Mouse (Mus musculus): ENCODE measurements around the gene Rcsd1.

The Rcsd1 gene

GRCm38 (mm10) chr1:165717711-165718542, 8.4 kb upstream of the Rcsd1 start:
- DNase-seq (ENCODE audit: low spot score), result peak; percentile 38

GRCm38 (mm10) chr1:165716426-165716825, 6.9 kb upstream of the Rcsd1 start:
- no peak for DNase-seq (ENCODE audit: low spot score)

GRCm38 (mm10) chr1:165713798-165714197, 4.2 kb upstream of the Rcsd1 start:
- no peak for DNase-seq (ENCODE audit: low spot score)

DNA sequence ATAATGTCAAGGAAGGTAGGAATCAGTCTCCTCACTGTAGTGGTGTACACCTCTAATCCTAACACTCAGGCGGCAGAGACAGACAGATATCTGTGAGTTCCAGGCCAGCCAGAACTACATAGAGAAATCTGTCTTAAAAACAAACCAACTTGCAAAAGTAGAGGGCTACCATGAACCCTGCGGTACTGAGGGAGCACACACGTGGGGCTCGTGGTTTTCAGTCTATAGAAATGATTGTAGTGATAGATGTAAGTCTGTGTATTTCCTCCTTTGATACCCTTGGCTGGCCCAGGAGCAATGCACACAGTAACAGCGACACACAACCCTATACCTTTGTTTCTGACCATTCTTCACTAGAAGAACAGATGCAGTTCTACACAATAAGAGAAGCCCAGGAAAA, 2.4 kb upstream of the Rcsd1 start:
- DNase-seq (ENCODE audit: low spot score), result no peak

- DNase-seq (ENCODE audit: low spot score), result no peak
Measured at GRCm38 (mm10) chr1:165708686-165709380, 724 bp downstream of the Rcsd1 start.

GRCm38 (mm10) chr1:165707640-165708322, 1.8 kb downstream of the Rcsd1 start:
- DNase-seq (ENCODE audit: low spot score), result peak; percentile 77

GRCm38 (mm10) chr1:165707241-165707639, 2.3 kb downstream of the Rcsd1 start:
- no peak for DNase-seq (ENCODE audit: low spot score)

GRCm38 (mm10) chr1:165706492-165706891, 3.1 kb downstream of the Rcsd1 start:
- no peak for DNase-seq (ENCODE audit: low spot score)

DNA sequence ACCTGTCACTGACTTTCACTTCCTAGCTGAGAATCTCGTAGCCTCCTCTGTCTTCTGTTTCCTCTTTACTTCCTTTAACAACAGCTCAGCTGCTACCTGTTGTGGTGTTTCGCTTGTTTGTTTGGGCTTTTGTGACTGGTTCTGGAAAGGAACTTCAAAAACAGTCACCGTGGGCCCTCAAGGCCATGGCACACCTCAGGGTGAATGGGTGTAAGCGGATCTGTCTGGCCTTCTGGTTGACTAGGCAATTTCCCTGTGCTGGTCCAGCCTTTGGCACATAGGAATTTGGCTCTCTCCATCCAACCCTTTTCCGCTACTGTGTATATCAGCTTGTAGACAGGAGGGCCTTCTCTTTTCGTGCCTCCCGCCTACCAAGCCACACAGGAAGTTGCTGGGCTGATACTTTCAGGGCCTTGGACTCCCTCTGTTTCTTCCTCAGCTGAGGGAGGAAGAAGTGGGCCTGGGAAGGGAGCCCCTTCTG, 3.6 kb downstream of the Rcsd1 start:
- DNase-seq (ENCODE audit: low spot score), result no peak

DNA sequence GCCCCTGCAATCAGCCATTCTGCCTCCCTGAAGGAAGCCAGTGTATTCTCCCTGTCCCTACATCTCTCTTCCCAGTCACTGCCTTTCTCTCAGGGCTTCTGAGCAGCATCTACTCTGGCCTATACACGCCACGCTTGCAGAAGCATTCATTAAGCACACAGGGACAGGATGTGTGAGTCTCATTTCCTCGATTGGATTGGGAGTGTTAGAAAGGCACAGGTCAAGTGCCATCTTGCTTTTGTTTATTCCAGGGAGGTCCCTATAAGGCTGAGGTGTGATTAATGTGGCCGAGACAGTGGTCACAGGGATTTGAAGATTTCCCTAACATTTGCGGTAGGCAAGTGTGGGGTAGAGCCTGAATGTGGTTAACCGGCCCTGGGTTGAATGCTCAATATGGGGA, 4.2 kb downstream of the Rcsd1 start:
- no peak for DNase-seq (ENCODE audit: low spot score)

GRCm38 (mm10) chr1:165704841-165705240, 4.7 kb downstream of the Rcsd1 start:
- DNase-seq (ENCODE audit: low spot score), result no peak

DNA sequence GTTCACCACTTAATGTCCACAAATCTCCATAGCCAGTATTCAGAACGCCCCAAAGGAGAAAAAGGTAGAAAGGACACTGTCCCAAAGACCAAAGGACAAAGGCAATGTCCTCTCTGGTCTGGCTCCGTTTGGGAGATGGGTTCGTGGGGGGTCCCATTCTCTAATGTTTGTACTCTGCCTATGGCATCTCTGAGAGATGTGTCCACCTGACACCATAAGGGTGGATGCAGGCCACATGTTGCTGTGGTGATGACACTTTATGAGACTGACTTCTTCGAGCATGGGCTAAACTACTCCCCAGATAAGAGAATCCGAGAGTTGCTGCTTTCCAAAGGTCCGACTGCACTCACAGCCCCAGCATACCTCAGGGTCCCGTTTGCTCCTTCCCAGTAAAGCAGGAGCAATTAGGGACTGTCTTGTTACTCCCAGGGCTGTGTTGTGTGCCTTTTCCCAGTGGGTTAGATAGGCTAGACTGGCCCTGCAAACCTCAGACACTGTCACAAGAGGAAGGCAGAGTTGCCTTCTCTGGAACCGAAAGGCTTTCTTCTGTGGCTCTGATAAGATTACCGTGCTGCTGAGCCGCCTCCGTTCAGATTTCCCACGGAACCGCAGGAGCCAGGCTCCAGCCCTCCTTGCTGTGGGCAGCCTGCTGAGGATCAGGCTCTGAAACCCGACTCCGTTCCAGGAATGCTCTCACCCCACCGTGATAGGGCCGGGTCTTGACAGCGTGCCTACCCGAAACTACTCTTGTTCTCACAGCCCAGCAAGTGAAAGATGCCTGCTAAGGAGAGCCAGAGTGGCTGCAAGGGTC, 7.1 kb downstream of the Rcsd1 start:
- peak; percentile 82 for DNase-seq (ENCODE audit: low spot score)

DNA sequence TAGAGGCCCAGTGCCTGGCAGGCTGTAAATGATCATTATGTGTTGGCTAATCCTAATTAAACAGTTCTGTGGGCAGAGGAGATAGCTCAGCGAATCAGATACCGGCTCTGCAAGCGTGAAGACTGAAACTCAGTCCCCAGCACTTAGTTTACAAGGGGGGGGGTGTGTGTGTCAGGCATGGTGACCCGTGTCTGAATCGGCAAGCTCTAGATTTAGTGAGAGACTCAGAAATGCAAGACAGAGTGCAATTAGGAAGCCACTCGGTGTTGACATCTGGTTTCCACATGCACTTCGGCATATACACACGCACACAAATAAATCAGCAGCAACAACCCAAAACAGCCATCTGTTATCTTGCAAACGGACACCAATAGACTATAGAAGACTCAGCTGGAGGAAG, 8.0 kb downstream of the Rcsd1 start:
- DNase-seq (ENCODE audit: low spot score), result peak; percentile 48

- DNase-seq (ENCODE audit: low spot score), result peak; percentile 47
Measured at GRCm38 (mm10) chr1:165700933-165701518, 8.5 kb downstream of the Rcsd1 start.

GRCm38 (mm10) chr1:165700376-165700815, 9.2 kb downstream of the Rcsd1 start:
- no peak for DNase-seq (ENCODE audit: low spot score)

GRCm38 (mm10) chr1:165697701-165698100, 11.9 kb downstream of the Rcsd1 start:
- no peak for DNase-seq (ENCODE audit: low spot score)

- DNase-seq (ENCODE audit: low spot score), result no peak
Measured at GRCm38 (mm10) chr1:165696870-165697269, 12.7 kb downstream of the Rcsd1 start.

GRCm38 (mm10) chr1:165696040-165696439, 13.5 kb downstream of the Rcsd1 start:
- no peak for DNase-seq (ENCODE audit: low spot score)

DNA sequence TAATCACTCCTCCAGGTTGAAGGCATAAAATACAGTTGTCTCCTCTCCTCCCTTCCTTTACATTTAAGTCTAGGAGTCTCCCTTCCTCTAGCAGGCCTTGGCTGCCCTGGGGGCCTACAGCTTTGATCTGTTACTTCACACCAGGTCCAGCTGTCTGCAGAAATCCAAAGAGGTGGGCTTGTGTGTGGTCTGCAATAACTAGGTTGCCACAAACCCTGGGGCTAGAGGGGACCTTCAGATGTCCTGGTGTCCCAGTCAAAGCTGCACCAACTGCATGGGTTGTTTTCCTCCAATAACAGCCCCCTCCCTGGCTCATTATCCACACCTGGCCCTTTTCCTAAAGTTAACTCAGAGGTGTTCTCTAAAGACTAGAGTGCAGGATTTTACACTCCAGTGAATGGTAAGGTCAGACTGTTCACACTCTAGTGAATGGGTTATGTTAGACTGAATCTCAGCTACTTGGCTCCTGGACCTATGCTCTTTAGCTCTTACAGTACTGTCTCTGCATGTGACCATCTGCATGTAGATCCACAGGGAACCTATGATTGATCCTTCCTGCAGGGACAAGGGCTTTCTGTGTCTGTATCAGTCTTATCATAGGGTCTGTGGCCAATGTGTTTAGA, 14.1 kb downstream of the Rcsd1 start:
- DNase-seq (ENCODE audit: low spot score), result no peak

- no peak for DNase-seq (ENCODE audit: low spot score)
Measured at GRCm38 (mm10) chr1:165693856-165694255, 15.7 kb downstream of the Rcsd1 start.

GRCm38 (mm10) chr1:165691516-165691915, 18.0 kb downstream of the Rcsd1 start:
- peak; percentile 39 for DNase-seq (ENCODE audit: low spot score)

Measured in embryo, embryonic 10 days (tissue).